Comparison of ENCODE assay signal across 8 mouse cellular contexts in genomic region chr1:132138576-132139415, GRCm38 (mm10). TPM values are rescaled to one million over a fixed set of nuclear protein-coding genes. Genes with fewer than 3 reads are reported as not detected.
DNase-seq lines count a peak whose midpoint lies in the region; ATAC-seq and TF ChIP-seq lines count a peak whose summit lies in the region.

No protein-coding gene starts in this region.

- no peak for TF ChIP-seq CTCF in thymus, adult 2 months (IDR thresholded peaks at IDR 0.05; ENCODE audit: borderline replicate concordance, control insufficient read depth, extremely low read depth, insufficient read depth, low read length, poor library complexity)

- whole genome bisulfite sequencing in thymus, adult 2 months = 17% methylated on average over 35 of the region's 35 CpGs
- 6% methylated on average over 35 of the region's 35 CpGs for WGBS in liver, embryonic 12.5 days (ENCODE audit: insufficient replicate concordance)

- no peaks in the 10 kb centered on the region for H3K36me3 ChIP-seq in thymus, adult 2 months (ENCODE audit: control insufficient read depth, insufficient read depth, low read length)
- no peaks in the 10 kb centered on the region for H3K36me3 ChIP-seq in liver, embryonic 12.5 days

- peaks cover 6% of the 10 kb centered on the region; the same call in 1 of the 2 replicates for H3K27me3 ChIP-seq in thymus, adult 2 months (ENCODE audit: control insufficient read depth, insufficient read depth, low read length)
- H3K27me3 ChIP-seq in liver, embryonic 12.5 days (replicated peaks) = peaks cover 53% of the 10 kb centered on the region

- H3K4me1 ChIP-seq in thymus, adult 2 months (replicated peaks; ENCODE audit: control insufficient read depth, insufficient read depth, low read length) = peaks cover 2% of the 10 kb centered on the region; the same call in 1 of the 2 replicates
- H3K4me1 ChIP-seq in liver, embryonic 12.5 days = peaks cover 35% of the 10 kb centered on the region

- peak overlapping the region; percentile 81 for H3K4me2 ChIP-seq in liver, embryonic 12.5 days

- H3K9ac ChIP-seq in liver, embryonic 12.5 days = peak overlapping the region; percentile 59

- H3K27ac ChIP-seq in thymus, adult 2 months (ENCODE audit: control insufficient read depth, insufficient read depth, low read length) = no peak overlapping the region
- H3K27ac ChIP-seq in liver, embryonic 12.5 days = no peak overlapping the region; the same call in 1 of the 2 replicates

- ATAC-seq in liver, embryonic 12.5 days = no peak
- ATAC-seq in granulocyte monocyte progenitor cell, adult 5-6 weeks (replicated peaks; ENCODE audit: poor library complexity, severe bottlenecking) = no peak

- no peak for TF ChIP-seq POLR2A in thymus, adult 2 months (IDR thresholded peaks at IDR 0.05; ENCODE audit: control insufficient read depth, extremely low read depth, insufficient read depth, low read length, poor library complexity)

- peak; percentile 35 to 72 for DNase-seq in adrenal gland, adult (ENCODE audit: inconsistent age in 2 of 2, low spot score in 1 of 2)
- no peak for DNase-seq in adrenal gland, postnatal 14 days
- DNase-seq in thymus, adult 2 months = no peak
- no peak for DNase-seq in thymus, postnatal 36 days
- DNase-seq in spleen, adult 12 weeks (ENCODE audit: low spot score) = no peak
- no peak for DNase-seq in cerebellum, adult 11 months

- no peaks in the 10 kb centered on the region for H3K9me3 ChIP-seq in liver, embryonic 12.5 days (replicated peaks)

- peak overlapping the region; percentile 30 for H3K4me3 ChIP-seq in thymus, adult 2 months (ENCODE audit: control insufficient read depth, insufficient read depth, low read length)
- H3K4me3 ChIP-seq in liver, embryonic 12.5 days = peak overlapping the region; percentile 61

RNA-seq across cellular contexts. Expression of gene Cdk18, which starts 0.7 kb away (rescaled TPM):
- 16.7 and 17.9 TPM in 2 replicates for total RNA-seq in adrenal gland, postnatal 14 days (2021)
- 7.6 and 8.6 TPM in 2 replicates for polyA plus RNA-seq in thymus, adult 2 months (2012; rRNA removed)
- 2.7 and 3.1 TPM in 2 replicates for polyA plus RNA-seq in liver, embryonic 12.5 days (2016; fragmentation: Nextera tagmentation; extraction: Ambion mirVana)
- 4.0 and 6.5 TPM in 2 replicates for total RNA-seq in granulocyte monocyte progenitor cell, adult 5-6 weeks (2014; fragmentation: Nextera tagmentation)
- total RNA-seq in granulocyte monocyte progenitor cell, adult 5-6 weeks (2017) = 0.36 and 0.43 TPM in 2 replicates

RNA-seq across cellular contexts. Expression of gene Lemd1, which starts 52.4 kb away (rescaled TPM):
- total RNA-seq in adrenal gland, postnatal 14 days (2021) = not detected in 2 replicates
- polyA plus RNA-seq in thymus, adult 2 months (2012; rRNA removed) = not detected in 2 replicates
- not detected in 2 replicates for polyA plus RNA-seq in liver, embryonic 12.5 days (2016; fragmentation: Nextera tagmentation; extraction: Ambion mirVana)
- not detected in 2 replicates for total RNA-seq in granulocyte monocyte progenitor cell, adult 5-6 weeks (2014; fragmentation: Nextera tagmentation)
- not detected in 2 replicates for total RNA-seq in granulocyte monocyte progenitor cell, adult 5-6 weeks (2017)

RNA-seq across cellular contexts. Expression of gene AC124108.1, which starts 52.5 kb away (rescaled TPM):
- 0.11 and 0.15 TPM in 2 replicates for total RNA-seq in adrenal gland, postnatal 14 days (2021)
- polyA plus RNA-seq in thymus, adult 2 months (2012; rRNA removed) = 0.03 TPM in 1 of 2 replicates, not detected in the other
- not detected in 2 replicates for polyA plus RNA-seq in liver, embryonic 12.5 days (2016; fragmentation: Nextera tagmentation; extraction: Ambion mirVana)
- total RNA-seq in granulocyte monocyte progenitor cell, adult 5-6 weeks (2014; fragmentation: Nextera tagmentation) = not detected in 2 replicates
- total RNA-seq in granulocyte monocyte progenitor cell, adult 5-6 weeks (2017) = not detected in 2 replicates

Comparison
In these comparisons a context has a peak if more than half of its experiments do, and no peak if none do; other contexts are left out.
1. DNase-seq: peak in adrenal gland, adult (2 of 2); none in adrenal gland, postnatal 14 days (single experiment), thymus, adult 2 months (single experiment), thymus, postnatal 36 days (0 of 2), spleen, adult 12 weeks (single experiment) and cerebellum, adult 11 months (single experiment).